Mouse (Mus musculus) embryonic facial prominence, embryonic 13.5 days (tissue): Measurements from ENCODE around the gene Cryge. TPM values are rescaled to one million over a fixed set of nuclear protein-coding genes. Genes with fewer than 3 reads are reported as not detected.
A peak's percentile ranks its signal among the peaks of the same experiment; 100 is the strongest.
"Not testable (repeated sequence)": the region's sequence is repeated elsewhere in the genome, so short reads cannot be mapped to it uniquely, and the experiment has no call there.

Experiments
- ATAC-seq: fragments of 200-750 bp; cut with Nextera tagmentation; 2 replicates; pipeline ENCODE4 v1.8.0; 2017; ENCODE audit warnings: low read depth; ENCODE audit not compliant: insufficient number of reproducible peaks, insufficient read depth, low FRiP score, low TSS enrichment
- H3K27ac ChIP-seq: fragments of 300-500 bp; sonication (generic); 2 replicates; pipeline ENCODE4 v1.5.1; 2015; ENCODE audit warnings: moderate library complexity, mild to moderate bottlenecking, inconsistent platforms
- H3K27me3 ChIP-seq: fragments of 300-500 bp; sonication (generic); 2 replicates; pipeline ENCODE4 v1.6.1; 2015; ENCODE audit warnings: mild to moderate bottlenecking, inconsistent platforms
- H3K36me3 ChIP-seq: fragments of 300-500 bp; sonication (generic); 2 replicates; pipeline ENCODE4 v1.6.1; 2015; ENCODE audit warnings: mild to moderate bottlenecking, inconsistent platforms
- H3K4me1 ChIP-seq: fragments of 300-500 bp; sonication (generic); 2 replicates; pipeline ENCODE4 v1.6.1; 2015; ENCODE audit warnings: inconsistent platforms
- H3K4me2 ChIP-seq: fragments of 300-500 bp; sonication (generic); 2 replicates; pipeline ENCODE4 v1.6.1; 2015; ENCODE audit warnings: moderate library complexity, mild to moderate bottlenecking, inconsistent platforms
- H3K4me3 ChIP-seq: fragments of 300-500 bp; sonication (generic); 2 replicates; pipeline ENCODE4 v1.5.1; 2015; ENCODE audit warnings: mild to moderate bottlenecking, inconsistent platforms
- H3K9ac ChIP-seq: fragments of 300-500 bp; sonication (generic); 2 replicates; pipeline ENCODE4 v1.6.1; 2015; ENCODE audit warnings: mild to moderate bottlenecking, inconsistent platforms
- H3K9me3 ChIP-seq: fragments of 300-500 bp; sonication (generic); 2 replicates; pipeline ENCODE4 v1.6.1; 2016; ENCODE audit warnings: inconsistent platforms
- WGBS: fragments of 180-500 bp; shearing (Covaris S2); methylation state at CpG from one replicate; pipeline ENCODE4 v1.1.7; 2015; ENCODE audit warnings: mixed read lengths; 5-methylcytosine and 5-hydroxymethylcytosine counted together
- polyA plus RNA-seq: library from polyadenylated mRNA; unstranded; fragments of >200 nt; fragmentation: Nextera tagmentation; extraction: Ambion mirVana; gene quantifications from 2 replicates; pipeline ENCODE4 v1.2.1, GENCODE M21; 2015

Gene Cryge
- not detected in 2 replicates for polyA plus RNA-seq

DNA sequence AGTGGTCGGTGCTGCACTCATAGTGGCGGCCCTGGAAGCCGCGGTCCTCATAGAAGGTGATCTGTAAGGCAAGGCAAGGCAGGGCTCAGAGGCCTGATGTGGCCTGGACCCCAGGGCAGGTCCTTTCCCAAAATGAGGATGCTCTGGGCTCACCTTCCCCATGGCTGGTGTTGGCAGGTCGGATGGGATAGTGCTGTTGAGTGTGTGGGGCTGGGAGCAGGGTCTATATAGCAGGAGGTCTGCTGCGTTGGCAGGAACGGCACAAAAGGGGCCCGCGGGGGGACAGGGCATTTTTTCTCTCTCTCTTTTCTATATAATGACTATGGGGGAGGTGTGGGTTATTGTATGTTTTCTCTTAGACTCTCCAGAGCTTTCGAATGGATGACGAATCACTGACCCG lies at the start of gene Cryge:
Gene Cryge, minus strand, starts transcription at position 198 of the 400 bp plus-strand sequence.
- not testable (repeated sequence) for ATAC-seq, H3K27ac ChIP-seq, H3K27me3 ChIP-seq, H3K4me1 ChIP-seq, H3K4me2 ChIP-seq, H3K4me3 ChIP-seq, H3K36me3 ChIP-seq, H3K9ac ChIP-seq, H3K9me3 ChIP-seq
- WGBS = 80% methylated on average over 12 of the region's 12 CpGs

- Histone ChIP-seq H3K9ac (no peak overlapping the region), H3K27ac (no peak overlapping the region), H3K4me3 (no peak overlapping the region), H3K9me3 (no peaks in the 10 kb centered on the region), H3K4me1 (no peaks in the 10 kb centered on the region), H3K36me3 (no peaks in the 10 kb centered on the region), H3K27me3 (no peaks in the 10 kb centered on the region), H3K4me2 (no peak overlapping the region)
- no peak; the same call in 1 of the 2 replicates for ATAC-seq
- 83% methylated on average over 3 of the region's 3 CpGs for WGBS
These were observed 46.0 kb upstream of the Cryge start for GRCm38 (mm10) chr1:65096953-65097352.

DNA sequence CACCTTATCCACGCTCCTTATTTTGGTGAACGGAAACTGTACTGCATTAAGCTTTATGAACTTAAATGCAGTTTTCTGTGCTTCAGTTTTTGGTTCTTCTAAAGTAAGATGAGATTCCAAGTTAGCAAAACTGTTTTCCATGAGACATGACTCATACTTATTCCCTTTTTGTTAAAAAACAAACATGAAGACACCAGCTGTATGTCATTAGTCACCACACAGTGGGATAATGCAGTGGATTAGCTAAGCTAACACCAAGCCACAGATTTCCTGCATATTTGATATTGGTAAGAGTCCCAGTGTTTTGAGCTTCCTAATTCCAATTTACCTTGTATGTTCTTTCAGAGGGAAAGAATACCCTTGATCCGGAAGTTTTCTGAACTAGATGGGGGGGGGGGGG lies 40.6 kb upstream of the Cryge start:
- Histone ChIP-seq H3K9me3 (no peaks in the 10 kb centered on the region), H3K27me3 (no peaks in the 10 kb centered on the region), H3K4me2 (no peak overlapping the region), H3K9ac (no peak overlapping the region), H3K4me1 (no peaks in the 10 kb centered on the region), H3K36me3 (no peaks in the 10 kb centered on the region), H3K4me3 (no peak overlapping the region), H3K27ac (no peak overlapping the region)
- WGBS = 78% methylated on average over 3 of the region's 3 CpGs
- no peak for ATAC-seq

DNA sequence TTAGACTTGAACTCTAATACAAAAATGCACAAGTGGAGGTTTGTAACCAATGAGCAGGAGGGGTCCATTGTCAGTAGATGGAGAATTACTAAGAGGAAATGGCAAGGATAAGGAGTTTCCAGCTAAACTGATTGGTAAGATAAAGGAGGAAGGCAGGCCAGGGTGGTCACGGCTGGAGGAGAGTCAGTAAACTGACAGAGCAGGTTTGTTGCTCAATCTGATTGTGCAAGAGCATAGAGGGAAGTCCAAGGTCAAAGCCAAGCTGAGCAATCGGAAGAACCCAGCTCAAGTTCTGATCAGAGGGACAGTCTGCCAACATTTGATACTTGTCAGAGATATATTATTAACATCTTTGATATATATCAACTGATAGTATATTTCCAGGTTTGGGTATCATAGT lies 39.4 kb upstream of the Cryge start:
- no peaks in the 10 kb centered on the region for H3K4me1 ChIP-seq
- no peak overlapping the region for H3K27ac ChIP-seq
- no peak overlapping the region for H3K4me2 ChIP-seq
- ATAC-seq = no peak
- H3K27me3 ChIP-seq = no peaks in the 10 kb centered on the region
- no peak overlapping the region for H3K4me3 ChIP-seq
- WGBS = 70% methylated on average over 2 of the region's 2 CpGs
- no peaks in the 10 kb centered on the region for H3K36me3 ChIP-seq
- no peak overlapping the region for H3K9ac ChIP-seq
- H3K9me3 ChIP-seq = no peaks in the 10 kb centered on the region

DNA sequence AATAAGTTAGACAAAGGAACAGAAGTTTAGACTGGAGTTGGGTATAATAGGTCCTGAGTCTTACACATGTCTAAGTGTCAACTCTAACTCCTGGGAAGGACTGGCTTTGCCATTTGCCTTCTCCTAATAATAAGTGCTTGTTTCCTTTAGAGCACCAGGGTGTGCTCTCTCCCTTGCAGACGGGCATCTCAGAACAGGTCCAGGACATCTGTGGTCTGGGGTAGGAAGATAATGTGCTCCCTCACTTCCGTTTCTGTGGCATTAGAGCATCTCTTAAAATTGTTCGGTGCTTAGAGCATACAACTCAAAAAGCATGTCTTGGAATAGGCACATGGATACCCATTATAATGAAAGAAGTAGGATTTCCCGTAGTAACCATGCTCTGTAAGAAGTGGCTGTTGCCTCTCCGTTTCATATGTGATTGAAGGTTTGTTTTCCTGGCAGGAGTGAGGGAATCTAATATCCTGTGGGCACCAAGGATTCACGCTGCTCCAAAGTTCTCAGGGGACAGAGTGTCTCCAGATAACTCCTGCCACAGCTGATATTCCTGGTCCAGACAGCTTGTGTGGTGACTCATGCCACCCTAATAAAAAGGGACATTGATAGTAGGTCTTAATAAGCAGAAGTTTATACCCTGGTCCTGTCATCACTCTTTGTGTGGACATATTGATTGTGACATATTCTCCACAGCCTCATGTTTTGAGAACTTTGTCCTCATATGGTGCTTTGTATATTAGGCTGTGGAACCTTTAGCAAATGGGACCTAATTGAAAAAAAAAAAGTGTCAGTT lies 37.8 kb upstream of the Cryge start:
- Histone ChIP-seq H3K4me2 (no peak overlapping the region), H3K4me3 (no peak overlapping the region), H3K27ac (no peak overlapping the region), H3K4me1 (no peaks in the 10 kb centered on the region), H3K9me3 (no peaks in the 10 kb centered on the region), H3K36me3 (no peaks in the 10 kb centered on the region), H3K9ac (no peak overlapping the region), H3K27me3 (no peaks in the 10 kb centered on the region)
- ATAC-seq = no peak
- 72% methylated on average over 6 of the region's 6 CpGs for WGBS

DNA sequence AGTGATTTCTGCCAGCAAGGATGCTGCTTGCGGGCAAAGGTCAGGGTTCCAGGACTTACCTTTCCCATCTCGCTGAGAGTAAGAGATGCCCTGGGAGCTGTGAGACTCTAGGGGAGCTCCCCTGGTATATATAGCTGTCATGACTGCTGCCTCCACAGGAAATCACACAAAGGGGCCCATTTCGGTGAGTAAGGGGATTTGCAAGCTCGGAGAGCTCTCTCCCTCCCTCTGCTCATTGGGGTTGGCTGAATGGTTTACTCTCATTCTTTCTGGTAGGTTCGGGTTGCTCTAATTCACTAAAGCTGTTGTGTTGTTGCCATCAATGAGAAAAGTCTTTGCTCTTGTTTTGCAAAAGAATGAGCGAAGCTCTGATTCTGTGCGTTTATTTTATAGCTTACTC lies 31.2 kb upstream of the Cryge start, which contains the start of gene Crygb:
Gene Crygb, minus strand, starts transcription at position 101 of the 400 bp plus-strand sequence.
- WGBS = 22% methylated on average over 7 of the region's 7 CpGs
- Histone ChIP-seq H3K27me3 (no peaks in the 10 kb centered on the region), H3K9ac (no peak within 1 kb of the TSS), H3K4me2 (peak within 1 kb of the TSS; percentile 26; the same call in 1 of the 2 replicates), H3K36me3 (no peaks in the 10 kb centered on the region), H3K27ac (no peak within 1 kb of the TSS), H3K4me1 (0 out of 2 replicates have a peak, but pooled peaks cover 3% of the 10 kb centered on the region), H3K4me3 (no peak within 1 kb of the TSS), H3K9me3 (no peaks in the 10 kb centered on the region)
- no peak for ATAC-seq

- Histone ChIP-seq H3K9me3 (no peaks in the 10 kb centered on the region), H3K36me3 (no peaks in the 10 kb centered on the region), H3K4me2 (no peak overlapping the region), H3K9ac (no peak overlapping the region), H3K4me3 (no peak overlapping the region), H3K27me3 (no peaks in the 10 kb centered on the region), H3K27ac (no peak overlapping the region), H3K4me1 (no peaks in the 10 kb centered on the region)
- WGBS = 13% methylated on average over 5 of the region's 5 CpGs
- ATAC-seq = no peak
These were observed 24.7 kb upstream of the Cryge start for GRCm38 (mm10) chr1:65075607-65076006.

GRCm38 (mm10) chr1:65073589-65073988 lies 22.6 kb upstream of the Cryge start, which contains the start of gene Crygc:
Crygc (minus strand) TSS chr1:65073689.
- no peaks in the 10 kb centered on the region for H3K4me1 ChIP-seq
- H3K36me3 ChIP-seq = no peaks in the 10 kb centered on the region
- no peak for ATAC-seq
- H3K4me3 ChIP-seq = no peak within 1 kb of the TSS
- no peak within 1 kb of the TSS for H3K27ac ChIP-seq
- no peak within 1 kb of the TSS for H3K4me2 ChIP-seq
- no peaks in the 10 kb centered on the region for H3K27me3 ChIP-seq
- 54% methylated on average over 6 of the region's 6 CpGs for WGBS
- no peak within 1 kb of the TSS for H3K9ac ChIP-seq
- no peaks in the 10 kb centered on the region for H3K9me3 ChIP-seq

DNA sequence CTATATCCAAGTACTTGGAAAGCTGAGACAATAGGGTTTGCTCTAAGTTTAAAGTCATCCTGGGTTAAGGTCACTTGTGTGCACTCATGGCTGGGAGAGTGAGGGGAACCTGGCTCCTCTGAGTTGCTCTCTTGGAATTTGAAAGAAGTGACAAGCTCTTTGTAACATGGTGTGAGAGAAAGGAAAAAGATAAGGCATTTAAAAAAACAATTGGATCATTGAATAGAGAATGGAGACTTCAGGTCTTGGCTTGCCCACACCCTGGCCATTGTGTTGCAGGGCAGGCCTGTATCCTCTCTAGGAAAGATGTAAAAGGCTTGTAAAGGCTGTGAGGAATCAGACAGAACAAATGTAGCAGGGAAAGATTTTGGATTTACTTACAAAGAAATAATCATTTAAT lies 16.9 kb upstream of the Cryge start:
- Histone ChIP-seq H3K36me3 (no peaks in the 10 kb centered on the region), H3K9me3 (no peaks in the 10 kb centered on the region), H3K4me2 (no peak overlapping the region), H3K4me3 (no peak overlapping the region), H3K4me1 (no peaks in the 10 kb centered on the region), H3K9ac (no peak overlapping the region), H3K27ac (no peak overlapping the region), H3K27me3 (no peaks in the 10 kb centered on the region)
- ATAC-seq = no peak

GRCm38 (mm10) chr1:65064201-65064600 lies 13.3 kb upstream of the Cryge start:
- Histone ChIP-seq H3K4me3 (no peak overlapping the region), H3K27me3 (no peaks in the 10 kb centered on the region), H3K9me3 (no peaks in the 10 kb centered on the region), H3K9ac (no peak overlapping the region), H3K36me3 (no peaks in the 10 kb centered on the region), H3K4me1 (no peaks in the 10 kb centered on the region), H3K4me2 (no peak overlapping the region), H3K27ac (no peak overlapping the region)
- 90% methylated on average over 15 of the region's 15 CpGs for WGBS
- ATAC-seq = no peak

- no peak within 1 kb of the TSS for H3K9ac ChIP-seq
- no peaks in the 10 kb centered on the region for H3K4me1 ChIP-seq
- H3K4me3 ChIP-seq = no peak within 1 kb of the TSS
- H3K27ac ChIP-seq = no peak within 1 kb of the TSS
- no peaks in the 10 kb centered on the region for H3K9me3 ChIP-seq
- no peak for ATAC-seq
- H3K27me3 ChIP-seq = no peaks in the 10 kb centered on the region
- no peaks in the 10 kb centered on the region for H3K36me3 ChIP-seq
- H3K4me2 ChIP-seq = no peak within 1 kb of the TSS
- WGBS = 87% methylated on average over 8 of the region's 8 CpGs
These were observed 12.4 kb upstream of the Cryge start, which contains the start of gene Crygd for GRCm38 (mm10) chr1:65063352-65063751. Crygd (minus strand) TSS chr1:65063452.

GRCm38 (mm10) chr1:65052140-65052539 lies 1.2 kb upstream of the Cryge start:
- Histone ChIP-seq H3K27ac (no peak overlapping the region), H3K36me3 (no peaks in the 10 kb centered on the region), H3K9me3 (no peaks in the 10 kb centered on the region), H3K4me2 (no peak overlapping the region), H3K4me3 (no peak overlapping the region), H3K9ac (no peak overlapping the region), H3K27me3 (no peaks in the 10 kb centered on the region), H3K4me1 (no peaks in the 10 kb centered on the region)
- WGBS = 24% methylated on average over 2 of the region's 2 CpGs
- ATAC-seq = no peak
